Mouse (Mus musculus): ENCODE measurements around the gene Aldh6a1. TPM values are rescaled to one million over a fixed set of nuclear protein-coding genes. Genes with fewer than 3 reads are reported as not detected.
A peak's percentile ranks its signal among the peaks of the same experiment; 100 is the strongest.

Aldh6a1 gene
- 49.3 and 55.5 TPM in 2 replicates for polyA plus RNA-seq (2015; fragmentation: Nextera tagmentation; extraction: Ambion mirVana)

- peaks cover 22% of the 10 kb centered on the region for H3K4me1 ChIP-seq (ENCODE audit: control insufficient read depth, low read depth, low read length)
- peak within 1 kb of the TSS; percentile 87 for H3K27ac ChIP-seq (ENCODE audit: low read length)
- H3K27me3 ChIP-seq (ENCODE audit: control insufficient read depth, insufficient read depth, low read depth, low read length) = no peaks in the 10 kb centered on the region; the same call in 1 of the 2 replicates
- peak; percentile 94 for ATAC-seq (ENCODE audit: low read depth)
- H3K9ac ChIP-seq (ENCODE audit: low read depth, low read length) = peak within 1 kb of the TSS; percentile 76
- no peaks in the 10 kb centered on the region for H3K36me3 ChIP-seq (ENCODE audit: control insufficient read depth, insufficient read depth)
- H3K4me3 ChIP-seq (ENCODE audit: low read depth, low read length) = peak within 1 kb of the TSS; percentile 91
- H3K4me2 ChIP-seq (ENCODE audit: low read depth, low read length) = peak within 1 kb of the TSS; percentile 76
- WGBS (ENCODE audit: insufficient replicate concordance) = under 1% methylated on average over 49 of the region's 49 CpGs
- H3K9me3 ChIP-seq (replicated peaks; ENCODE audit: control insufficient read depth, low read length) = no peaks in the 10 kb centered on the region
Observed at GRCm38 (mm10) chr12:84450718-84451646, at the start of gene Aldh6a1, which contains the start of gene Lin52. TSS of gene Aldh6a1 (minus strand) at chr12:84451004. TSS of gene Lin52 (plus strand) at chr12:84451422.

- no peaks in the 10 kb centered on the region; the same call in 1 of the 2 replicates for H3K4me1 ChIP-seq (ENCODE audit: control insufficient read depth, low read depth, low read length)
- H3K36me3 ChIP-seq (ENCODE audit: control insufficient read depth, insufficient read depth) = no peaks in the 10 kb centered on the region
- H3K4me2 ChIP-seq (ENCODE audit: low read depth, low read length) = no peak overlapping the region
- no peak for ATAC-seq (ENCODE audit: low read depth)
- H3K9ac ChIP-seq (ENCODE audit: low read depth, low read length) = no peak overlapping the region
- H3K9me3 ChIP-seq (replicated peaks; ENCODE audit: control insufficient read depth, low read length) = no peaks in the 10 kb centered on the region
- H3K27me3 ChIP-seq (ENCODE audit: control insufficient read depth, insufficient read depth, low read depth, low read length) = no peaks in the 10 kb centered on the region
- 36% methylated on average over 1 of the region's 1 CpGs for WGBS (ENCODE audit: insufficient replicate concordance)
- no peak overlapping the region for H3K27ac ChIP-seq (ENCODE audit: low read length)
- no peak overlapping the region for H3K4me3 ChIP-seq (ENCODE audit: low read depth, low read length)
Observed at GRCm38 (mm10) chr12:84496795-84497194, 46.0 kb upstream of the Aldh6a1 start.

- H3K4me3 ChIP-seq (ENCODE audit: low read depth, low read length) = no peak overlapping the region
- no peak overlapping the region for H3K4me2 ChIP-seq (ENCODE audit: low read depth, low read length)
- no peak for ATAC-seq (ENCODE audit: low read depth)
- H3K9ac ChIP-seq (ENCODE audit: low read depth, low read length) = no peak overlapping the region
- H3K36me3 ChIP-seq (ENCODE audit: control insufficient read depth, insufficient read depth) = no peaks in the 10 kb centered on the region
- no peaks in the 10 kb centered on the region for H3K27me3 ChIP-seq (ENCODE audit: control insufficient read depth, insufficient read depth, low read depth, low read length)
- H3K9me3 ChIP-seq (replicated peaks; ENCODE audit: control insufficient read depth, low read length) = no peaks in the 10 kb centered on the region
- no peak overlapping the region for H3K27ac ChIP-seq (ENCODE audit: low read length)
- WGBS (ENCODE audit: insufficient replicate concordance) = 42% methylated on average over 8 of the region's 8 CpGs
- no peaks in the 10 kb centered on the region for H3K4me1 ChIP-seq (ENCODE audit: control insufficient read depth, low read depth, low read length)
Observed at GRCm38 (mm10) chr12:84487324-84488056, 36.7 kb upstream of the Aldh6a1 start.

GRCm38 (mm10) chr12:84482778-84483585 is 32.2 kb upstream of the Aldh6a1 start:
- Histone ChIP-seq H3K4me3 (ENCODE audit: low read depth, low read length) (no peak overlapping the region), H3K36me3 (ENCODE audit: control insufficient read depth, insufficient read depth) (no peaks in the 10 kb centered on the region), H3K27ac (ENCODE audit: low read length) (peak overlapping the region; percentile 32; the same call in 1 of the 2 replicates), H3K4me1 (ENCODE audit: control insufficient read depth, low read depth, low read length) (no peaks in the 10 kb centered on the region), H3K9me3 (replicated peaks; ENCODE audit: control insufficient read depth, low read length) (no peaks in the 10 kb centered on the region), H3K9ac (ENCODE audit: low read depth, low read length) (no peak overlapping the region), H3K4me2 (ENCODE audit: low read depth, low read length) (no peak overlapping the region), H3K27me3 (ENCODE audit: control insufficient read depth, insufficient read depth, low read depth, low read length) (no peaks in the 10 kb centered on the region)
- WGBS (ENCODE audit: insufficient replicate concordance) = 75% methylated on average over 14 of the region's 14 CpGs
- peak; percentile 81 for ATAC-seq (ENCODE audit: low read depth)

- no peak overlapping the region for H3K4me2 ChIP-seq (ENCODE audit: low read depth, low read length)
- H3K9me3 ChIP-seq (replicated peaks; ENCODE audit: control insufficient read depth, low read length) = no peaks in the 10 kb centered on the region
- H3K9ac ChIP-seq (ENCODE audit: low read depth, low read length) = no peak overlapping the region
- no peaks in the 10 kb centered on the region for H3K36me3 ChIP-seq (ENCODE audit: control insufficient read depth, insufficient read depth)
- no peaks in the 10 kb centered on the region for H3K4me1 ChIP-seq (ENCODE audit: control insufficient read depth, low read depth, low read length)
- H3K27me3 ChIP-seq (ENCODE audit: control insufficient read depth, insufficient read depth, low read depth, low read length) = no peaks in the 10 kb centered on the region
- ATAC-seq (ENCODE audit: low read depth) = peak; percentile 71
- H3K4me3 ChIP-seq (ENCODE audit: low read depth, low read length) = no peak overlapping the region
- no peak overlapping the region for H3K27ac ChIP-seq (ENCODE audit: low read length)
- WGBS (ENCODE audit: insufficient replicate concordance) = 62% methylated on average over 2 of the region's 2 CpGs
Observed at GRCm38 (mm10) chr12:84481251-84481650, 30.4 kb upstream of the Aldh6a1 start.

GRCm38 (mm10) chr12:84478937-84479336 is 28.1 kb upstream of the Aldh6a1 start:
- no peak overlapping the region for H3K27ac ChIP-seq (ENCODE audit: low read length)
- H3K9me3 ChIP-seq (replicated peaks; ENCODE audit: control insufficient read depth, low read length) = no peaks in the 10 kb centered on the region
- H3K4me2 ChIP-seq (ENCODE audit: low read depth, low read length) = no peak overlapping the region
- H3K4me3 ChIP-seq (ENCODE audit: low read depth, low read length) = no peak overlapping the region
- 76% methylated on average over 7 of the region's 7 CpGs for WGBS (ENCODE audit: insufficient replicate concordance)
- no peaks in the 10 kb centered on the region for H3K4me1 ChIP-seq (ENCODE audit: control insufficient read depth, low read depth, low read length)
- no peak overlapping the region for H3K9ac ChIP-seq (ENCODE audit: low read depth, low read length)
- ATAC-seq (ENCODE audit: low read depth) = no peak
- no peaks in the 10 kb centered on the region for H3K36me3 ChIP-seq (ENCODE audit: control insufficient read depth, insufficient read depth)
- H3K27me3 ChIP-seq (ENCODE audit: control insufficient read depth, insufficient read depth, low read depth, low read length) = no peaks in the 10 kb centered on the region

- peaks cover 7% of the 10 kb centered on the region for H3K36me3 ChIP-seq (ENCODE audit: control insufficient read depth, insufficient read depth)
- no peak overlapping the region for H3K4me3 ChIP-seq (ENCODE audit: low read depth, low read length)
- 0% methylated on average over 1 of the region's 1 CpGs for WGBS (ENCODE audit: insufficient replicate concordance)
- no peak overlapping the region for H3K27ac ChIP-seq (ENCODE audit: low read length)
- ATAC-seq (ENCODE audit: low read depth) = no peak
- no peaks in the 10 kb centered on the region for H3K4me1 ChIP-seq (ENCODE audit: control insufficient read depth, low read depth, low read length)
- no peak overlapping the region for H3K9ac ChIP-seq (ENCODE audit: low read depth, low read length)
- no peaks in the 10 kb centered on the region for H3K27me3 ChIP-seq (ENCODE audit: control insufficient read depth, insufficient read depth, low read depth, low read length)
- H3K9me3 ChIP-seq (replicated peaks; ENCODE audit: control insufficient read depth, low read length) = no peaks in the 10 kb centered on the region
- H3K4me2 ChIP-seq (ENCODE audit: low read depth, low read length) = no peak overlapping the region
Observed at GRCm38 (mm10) chr12:84468701-84469100, 17.9 kb upstream of the Aldh6a1 start.

- H3K4me2 ChIP-seq (ENCODE audit: low read depth, low read length) = no peak overlapping the region
- 84% methylated on average over 3 of the region's 3 CpGs for WGBS (ENCODE audit: insufficient replicate concordance)
- no peaks in the 10 kb centered on the region for H3K4me1 ChIP-seq (ENCODE audit: control insufficient read depth, low read depth, low read length)
Observed at GRCm38 (mm10) chr12:84462856-84463255, 12.1 kb upstream of the Aldh6a1 start.

More at GRCm38 (mm10) chr12:84462856-84463255, 12.1 kb upstream of the Aldh6a1 start:
- Histone ChIP-seq H3K9me3 (replicated peaks; ENCODE audit: control insufficient read depth, low read length) (no peaks in the 10 kb centered on the region), H3K36me3 (ENCODE audit: control insufficient read depth, insufficient read depth) (peaks cover 35% of the 10 kb centered on the region), H3K27me3 (ENCODE audit: control insufficient read depth, insufficient read depth, low read depth, low read length) (no peaks in the 10 kb centered on the region), H3K27ac (ENCODE audit: low read length) (no peak overlapping the region), H3K9ac (ENCODE audit: low read depth, low read length) (no peak overlapping the region), H3K4me3 (ENCODE audit: low read depth, low read length) (no peak overlapping the region)
- no peak for ATAC-seq (ENCODE audit: low read depth)
